Mouse (Mus musculus): ENCODE data around the gene Sec24a.

Sec24a gene

GRCm38 (mm10) chr11:51646751-51647667 lies 116.4 kb downstream of the Sec24a start:
- no peak for DNase-seq

- DNase-seq: no peak
Observed at GRCm38 (mm10) chr11:51646245-51646644, 117.2 kb downstream of the Sec24a start.

GRCm38 (mm10) chr11:51645293-51645692 lies 118.1 kb downstream of the Sec24a start:
- DNase-seq: no peak

DNA sequence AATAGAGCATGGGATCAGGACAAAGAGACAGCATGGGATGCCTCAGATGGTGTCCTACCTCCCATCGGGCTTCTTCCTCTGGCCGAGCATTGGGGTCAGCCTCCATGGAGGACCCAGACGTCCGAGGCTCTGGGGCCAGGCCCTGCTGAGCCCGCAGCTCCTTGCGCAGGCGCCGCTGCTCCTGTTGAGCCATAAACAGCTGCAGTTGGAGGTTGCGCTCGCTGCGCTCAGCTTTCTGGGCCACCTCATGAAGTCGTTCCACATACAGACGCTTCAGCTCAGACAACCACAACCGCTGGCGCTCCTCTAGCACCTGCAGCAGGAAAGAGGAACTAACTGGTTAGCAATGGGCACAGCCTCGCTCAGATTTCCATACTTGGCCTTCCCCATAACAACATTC lies 119.2 kb downstream of the Sec24a start:
- DNase-seq: no peak

- DNase-seq: no peak
Observed at GRCm38 (mm10) chr11:51643761-51644160, 119.7 kb downstream of the Sec24a start.

- no peak for DNase-seq
Observed at GRCm38 (mm10) chr11:51643202-51643601, 120.2 kb downstream of the Sec24a start.

Measured in layer of hippocampus, adult 9-11 months (tissue).